Mouse (Mus musculus) stomach, embryonic 14.5 days (tissue): ENCODE results near the gene H2afy. TPM values are rescaled to one million over a fixed set of nuclear protein-coding genes. Genes with fewer than 3 reads are reported as not detected.
"Not testable (repeated sequence)": the region's sequence is repeated elsewhere in the genome, so short reads cannot be mapped to it uniquely, and the experiment has no call there.

Experiments used
- ATAC-seq: fragments of 200-750 bp; cut with Nextera tagmentation; 2 replicates; pipeline ENCODE4 v1.8.0; 2017; ENCODE audit warnings: low read depth, moderate TSS enrichment; ENCODE audit not compliant: insufficient number of reproducible peaks, insufficient read depth, low FRiP score
- H3K27ac ChIP-seq: fragments of 300-500 bp; sonication (generic); 2 replicates; pipeline ENCODE4 v1.5.1; 2014; ENCODE audit warnings: mild to moderate bottlenecking, low read length, moderate library complexity, mixed read lengths
- H3K27me3 ChIP-seq: fragments of 300-500 bp; sonication (generic); 2 replicates; pipeline ENCODE4 v1.6.1; 2014; ENCODE audit warnings: low read length, control low read depth, mixed read lengths; ENCODE audit not compliant: control insufficient read depth, insufficient read depth
- H3K36me3 ChIP-seq: fragments of 300-500 bp; sonication (generic); 2 replicates; pipeline ENCODE4 v1.6.1; 2014; ENCODE audit warnings: mild to moderate bottlenecking, control low read depth, low read length, moderate library complexity, mixed read lengths; ENCODE audit not compliant: control insufficient read depth, insufficient read depth
- H3K4me1 ChIP-seq: fragments of 300-500 bp; sonication (generic); 2 replicates; pipeline ENCODE4 v1.6.1; 2014; ENCODE audit warnings: low read length, control low read depth, mixed read lengths; ENCODE audit not compliant: control insufficient read depth, insufficient read depth
- H3K4me2 ChIP-seq: fragments of 300-500 bp; sonication (generic); replicated peaks from 2 replicates; pipeline ENCODE4 v1.6.1; 2014; ENCODE audit warnings: low read depth, low read length, control low read depth
- H3K4me3 ChIP-seq: fragments of 300-500 bp; sonication (generic); 2 replicates; pipeline ENCODE4 v1.5.1; 2014; ENCODE audit warnings: low read depth, low read length, control low read depth
- H3K9ac ChIP-seq: fragments of 300-500 bp; sonication (generic); replicated peaks from 2 replicates; pipeline ENCODE4 v1.6.1; 2014; ENCODE audit warnings: low read depth, mild to moderate bottlenecking, control low read depth, low read length, moderate library complexity, mixed read lengths
- H3K9me3 ChIP-seq: fragments of 300-500 bp; sonication (generic); 2 replicates; pipeline ENCODE4 v1.6.1; 2016; ENCODE audit warnings: low read depth, low read length, control low read depth; ENCODE audit not compliant: control insufficient read depth
- WGBS: fragments of 180-500 bp; shearing (Covaris S2); extraction: QIAGEN DNeasy Blood & Tissue Kit; methylation state at CpG from one replicate; pipeline ENCODE4 v1.1.7; 2014; 5-methylcytosine and 5-hydroxymethylcytosine counted together
- polyA plus RNA-seq: library from polyadenylated mRNA; unstranded; fragments of >200 nt; fragmentation: Nextera tagmentation; extraction: Ambion mirVana; gene quantifications from 2 replicates; pipeline ENCODE4 v1.2.1, GENCODE M21; 2014

The H2afy gene
- polyA plus RNA-seq, 1 experiment from 2014 or later: 375 TPM

DNA sequence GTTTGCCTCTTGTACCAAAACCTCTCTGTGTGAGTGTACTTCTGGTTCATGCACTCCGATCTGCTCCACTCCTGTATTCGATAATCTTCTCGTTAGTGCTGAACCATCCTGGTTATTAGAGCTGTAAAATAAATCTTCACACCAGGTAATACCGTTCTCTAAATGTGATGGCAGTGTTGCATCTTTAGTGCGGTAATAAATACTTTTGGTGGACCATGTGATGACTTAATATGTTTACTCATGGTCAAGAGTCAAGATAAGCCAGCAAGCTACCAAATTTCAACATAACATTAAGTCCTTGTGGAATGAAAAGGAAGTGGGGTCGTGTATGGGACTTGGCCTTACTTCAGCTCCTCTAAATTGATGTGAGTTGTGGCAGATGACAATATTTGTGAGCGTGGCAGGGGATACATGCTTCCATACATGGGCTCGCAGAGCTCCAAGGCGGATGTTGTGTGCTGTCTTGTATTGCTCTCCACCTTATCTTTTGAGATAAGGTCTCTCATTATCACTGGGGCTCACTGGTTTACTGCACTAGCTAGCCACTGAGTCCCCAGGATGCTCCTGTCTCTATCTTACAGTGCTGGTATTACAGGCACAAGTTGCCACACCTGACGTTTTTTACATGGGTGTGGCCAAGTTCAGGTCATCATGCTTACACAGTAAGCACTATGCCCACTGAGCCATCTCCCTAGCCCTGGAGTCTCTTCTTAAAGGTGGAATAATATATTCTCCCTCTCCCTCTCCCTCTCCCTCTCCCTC, 96.4 kb downstream of the H2afy start:
- Histone ChIP-seq H3K4me3 (no peak overlapping the region), H3K27me3 (no peaks in the 10 kb centered on the region), H3K4me1 (no peaks in the 10 kb centered on the region), H3K4me2 (no peak overlapping the region), H3K9ac (no peak overlapping the region), H3K36me3 (no peaks in the 10 kb centered on the region), H3K9me3 (no peaks in the 10 kb centered on the region), H3K27ac (no peak overlapping the region)
- ATAC-seq: no peak
- WGBS: 56% methylated on average over 10 of the region's 10 CpGs

GRCm38 (mm10) chr13:56029006-56029405, 107.2 kb downstream of the H2afy start:
- ATAC-seq: no peak
- Histone ChIP-seq H3K4me2 (no peak overlapping the region), H3K36me3 (no peaks in the 10 kb centered on the region), H3K27me3 (no peaks in the 10 kb centered on the region), H3K27ac (no peak overlapping the region), H3K4me3 (no peak overlapping the region), H3K9ac (no peak overlapping the region), H3K4me1 (peaks cover 22% of the 10 kb centered on the region), H3K9me3 (no peaks in the 10 kb centered on the region)
- 81% methylated on average over 4 of the region's 4 CpGs for WGBS

GRCm38 (mm10) chr13:56027996-56028395, 108.2 kb downstream of the H2afy start:
- WGBS: 70% methylated on average over 5 of the region's 5 CpGs
- not testable (repeated sequence) for H3K9ac ChIP-seq, H3K36me3 ChIP-seq, H3K4me3 ChIP-seq, H3K27ac ChIP-seq, H3K27me3 ChIP-seq, H3K4me2 ChIP-seq, ATAC-seq, H3K9me3 ChIP-seq
- peaks cover 30% of the 10 kb centered on the region for H3K4me1 ChIP-seq

GRCm38 (mm10) chr13:56026623-56027022, 109.5 kb downstream of the H2afy start:
- Histone ChIP-seq H3K36me3 (no peaks in the 10 kb centered on the region), H3K4me3 (no peak overlapping the region), H3K9me3 (no peaks in the 10 kb centered on the region), H3K9ac (no peak overlapping the region), H3K27ac (no peak overlapping the region), H3K4me2 (no peak overlapping the region), H3K27me3 (no peaks in the 10 kb centered on the region), H3K4me1 (peaks cover 30% of the 10 kb centered on the region)
- no peak for ATAC-seq
- WGBS: 54% methylated on average over 5 of the region's 5 CpGs

DNA sequence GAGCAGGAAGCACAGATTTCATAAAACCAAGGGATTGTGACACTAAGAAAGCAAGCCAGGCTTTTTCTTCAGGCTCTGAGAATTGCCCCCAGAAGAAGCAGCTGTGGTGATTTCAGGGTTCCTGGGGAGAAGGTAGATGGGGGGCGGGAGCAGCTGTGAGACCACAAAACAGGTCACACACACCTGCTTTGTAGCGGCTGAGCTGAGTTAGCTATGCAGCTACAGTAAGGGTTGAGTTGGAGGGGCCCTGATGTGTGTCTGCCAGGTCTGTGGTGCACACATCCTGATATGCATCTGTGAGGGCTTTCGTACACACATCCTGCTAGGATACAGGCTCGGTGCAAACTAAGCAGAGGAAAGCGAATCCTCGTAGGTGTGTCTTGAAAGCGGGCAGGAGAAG, 110.1 kb downstream of the H2afy start:
- no peaks in the 10 kb centered on the region for H3K36me3 ChIP-seq
- H3K9ac ChIP-seq: no peak overlapping the region
- H3K4me2 ChIP-seq: no peak overlapping the region
- H3K4me3 ChIP-seq: no peak overlapping the region
- H3K9me3 ChIP-seq: no peaks in the 10 kb centered on the region
- ATAC-seq: no peak
- no peaks in the 10 kb centered on the region for H3K27me3 ChIP-seq
- WGBS: 60% methylated on average over 7 of the region's 7 CpGs
- H3K4me1 ChIP-seq: peaks cover 30% of the 10 kb centered on the region
- H3K27ac ChIP-seq: peak overlapping the region; percentile 74; the same call in 1 of the 2 replicates

DNA sequence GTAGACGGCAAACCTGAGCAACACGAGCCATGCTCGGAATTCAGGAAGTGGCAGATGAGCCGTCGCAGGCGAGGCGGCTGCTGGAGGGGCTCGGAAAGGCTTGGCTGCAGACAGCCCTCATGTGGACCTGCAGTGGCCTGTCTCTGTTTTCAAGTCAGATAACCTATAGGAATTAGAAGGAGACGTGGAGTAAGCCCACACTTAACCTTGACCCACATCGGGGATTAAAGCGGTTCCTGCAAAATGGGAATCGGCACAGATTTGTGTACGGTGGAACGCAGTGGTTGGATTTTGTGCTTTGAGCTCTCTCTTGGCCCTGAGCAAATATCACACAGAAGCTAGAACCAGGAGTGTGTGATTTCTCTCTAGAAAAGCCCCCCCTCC, 111.1 kb downstream of the H2afy start:
- peak overlapping the region; percentile 74 for H3K27ac ChIP-seq
- WGBS: 21% methylated on average over 14 of the region's 14 CpGs
- no peaks in the 10 kb centered on the region for H3K36me3 ChIP-seq

DNA sequence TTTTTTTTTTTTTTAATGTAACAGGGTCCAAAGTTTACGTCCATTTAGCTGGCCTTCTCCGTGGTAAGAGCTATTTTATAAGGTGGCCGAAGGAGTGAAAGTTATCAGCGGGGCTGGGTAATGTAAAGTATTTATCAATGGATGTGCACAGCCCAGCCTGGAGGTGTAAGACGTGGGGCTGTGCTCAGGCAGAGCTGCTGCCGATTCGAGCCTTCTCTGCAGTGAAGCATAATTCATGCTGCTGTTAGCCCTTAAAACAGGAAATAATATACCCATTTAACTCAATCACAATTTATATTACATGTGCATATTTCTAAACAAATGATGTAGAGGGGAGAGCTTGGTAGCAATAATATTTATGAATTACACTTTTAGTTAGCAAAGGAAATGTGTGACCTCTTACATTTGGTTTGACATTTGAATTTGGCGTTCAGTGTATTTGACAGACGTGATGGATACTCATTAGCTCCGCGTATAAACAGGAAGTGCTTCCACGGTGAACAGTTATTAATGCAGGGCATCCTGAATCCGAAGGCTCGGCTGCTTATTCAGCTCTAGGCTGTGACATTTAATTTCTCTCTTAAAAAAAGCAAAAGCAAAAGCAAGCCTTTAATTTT, 111.6 kb downstream of the H2afy start:
- peak overlapping the region; percentile 74 for H3K27ac ChIP-seq
- H3K27me3 ChIP-seq: no peaks in the 10 kb centered on the region
- no peak overlapping the region for H3K9ac ChIP-seq
- ATAC-seq: peak; percentile 72; the same call in 1 of the 2 replicates
- H3K4me2 ChIP-seq: peak overlapping the region; percentile 19; the same call in 1 of the 2 replicates
- H3K4me1 ChIP-seq: peaks cover 30% of the 10 kb centered on the region
- H3K36me3 ChIP-seq: no peaks in the 10 kb centered on the region
- H3K4me3 ChIP-seq: no peak overlapping the region
- WGBS: 14% methylated on average over 14 of the region's 14 CpGs
- no peaks in the 10 kb centered on the region for H3K9me3 ChIP-seq

More for the DNA sequence above, 111.1 kb downstream of the H2afy start:
- H3K4me2 ChIP-seq: peak overlapping the region; percentile 19; the same call in 1 of the 2 replicates
- H3K4me3 ChIP-seq: no peak overlapping the region
- ATAC-seq: no peak
- no peak overlapping the region for H3K9ac ChIP-seq
- H3K9me3 ChIP-seq: no peaks in the 10 kb centered on the region
- H3K27me3 ChIP-seq: no peaks in the 10 kb centered on the region
- H3K4me1 ChIP-seq: peaks cover 30% of the 10 kb centered on the region
